Mouse (Mus musculus) embryonic facial prominence, embryonic 11.5 days (tissue): Measurements from ENCODE around the gene Tbl1xr1. TPM values are rescaled to one million over a fixed set of nuclear protein-coding genes. Genes with fewer than 3 reads are reported as not detected.
A peak's percentile ranks its signal among the peaks of the same experiment; 100 is the strongest.

Source experiments
- ATAC-seq: fragments of 200-750 bp; cut with Nextera tagmentation; replicated peaks from 2 replicates; pipeline ENCODE4 v1.8.0; 2017; ENCODE audit warnings: low read depth; ENCODE audit not compliant: insufficient number of reproducible peaks, low FRiP score, low TSS enrichment
- DNase-seq: peaks from one replicate; pipeline ENCODE4 v3.0.0-alpha.2; 2015; ENCODE audit warnings: low spot score
- H3K27ac ChIP-seq: fragments of 300-500 bp; sonication (generic); replicated peaks from 2 replicates; pipeline ENCODE4 v1.5.1; 2014; ENCODE audit warnings: mild to moderate bottlenecking, low read depth, low read length, control low read depth
- H3K27me3 ChIP-seq: fragments of 300-500 bp; sonication (generic); 2 replicates; pipeline ENCODE4 v1.6.1; 2014; ENCODE audit warnings: mild to moderate bottlenecking, low read length, moderate library complexity, mixed read lengths; ENCODE audit not compliant: control insufficient read depth, insufficient read depth
- H3K36me3 ChIP-seq: fragments of 300-500 bp; sonication (generic); replicated peaks from 2 replicates; pipeline ENCODE4 v1.6.1; 2014; ENCODE audit warnings: low read depth, mild to moderate bottlenecking, low read length, moderate library complexity, mixed read lengths; ENCODE audit not compliant: control insufficient read depth, insufficient read depth
- H3K4me1 ChIP-seq: fragments of 300-500 bp; sonication (generic); 2 replicates; pipeline ENCODE4 v1.6.1; 2014; ENCODE audit warnings: low read length, mixed read lengths; ENCODE audit not compliant: control insufficient read depth, insufficient read depth
- H3K4me2 ChIP-seq: fragments of 300-500 bp; sonication (generic); 2 replicates; pipeline ENCODE4 v1.6.1; 2014; ENCODE audit warnings: low read depth, mild to moderate bottlenecking, control low read depth, low read length, moderate library complexity
- H3K4me3 ChIP-seq: fragments of 300-500 bp; sonication (generic); 2 replicates; pipeline ENCODE4 v1.5.1; 2014; ENCODE audit warnings: low read depth, low read length, control low read depth
- H3K9ac ChIP-seq: fragments of 300-500 bp; sonication (generic); replicated peaks from 2 replicates; pipeline ENCODE4 v1.6.1; 2014; ENCODE audit warnings: mild to moderate bottlenecking, control low read depth, low read length
- H3K9me3 ChIP-seq: fragments of 300-500 bp; sonication (generic); replicated peaks from 2 replicates; pipeline ENCODE4 v1.6.1; 2016; ENCODE audit warnings: mild to moderate bottlenecking, low read length, inconsistent platforms, mixed read lengths; ENCODE audit not compliant: control insufficient read depth
- WGBS: fragments of 180-500 bp; shearing (Covaris S2); extraction: QIAGEN DNeasy Blood & Tissue Kit; methylation state at CpG from one replicate; pipeline ENCODE4 v1.1.7; 2014; 5-methylcytosine and 5-hydroxymethylcytosine counted together
- polyA plus RNA-seq: library from polyadenylated mRNA; unstranded; fragments of >200 nt; fragmentation: Nextera tagmentation; extraction: Ambion mirVana; gene quantifications from 2 replicates; pipeline ENCODE4 v1.2.1, GENCODE M21; 2014

Tbl1xr1 gene
- polyA plus RNA-seq, 1 experiment from 2014 or later: 23.1 TPM

- H3K27ac ChIP-seq: no peak overlapping the region
These were observed 7.8 kb upstream of the Tbl1xr1 start for GRCm38 (mm10) chr3:22068621-22069020.

DNA sequence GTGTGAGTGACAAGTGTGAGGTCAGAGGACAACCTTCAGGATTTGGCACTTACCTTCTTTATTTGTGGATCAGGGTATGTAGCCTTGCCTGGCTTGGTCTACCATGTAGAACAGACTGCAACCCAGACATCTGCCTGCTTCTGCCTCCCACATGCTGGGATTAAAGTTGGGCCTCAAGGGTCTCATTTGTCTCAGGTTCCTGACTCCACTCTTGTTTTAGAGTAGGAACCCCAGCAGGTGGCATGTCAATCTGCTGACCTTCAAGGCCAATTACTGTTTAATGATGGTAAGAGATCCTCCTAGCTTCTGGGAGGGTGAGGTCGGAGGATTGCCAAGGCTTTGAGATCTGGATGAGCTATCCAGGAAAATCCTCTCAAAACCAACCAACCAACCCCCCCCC is 2.5 kb upstream of the Tbl1xr1 start:
- 73% methylated on average over 1 of the region's 1 CpGs for WGBS
- ATAC-seq: no peak
- H3K4me2 ChIP-seq: no peak overlapping the region
- no peak overlapping the region for H3K4me3 ChIP-seq
- H3K27me3 ChIP-seq: no peaks in the 10 kb centered on the region
- H3K27ac ChIP-seq: no peak overlapping the region
- H3K9ac ChIP-seq: no peak overlapping the region
- no peaks in the 10 kb centered on the region for H3K36me3 ChIP-seq
- DNase-seq: no peak
- H3K4me1 ChIP-seq: no peaks in the 10 kb centered on the region
- no peaks in the 10 kb centered on the region for H3K9me3 ChIP-seq

More at GRCm38 (mm10) chr3:22068621-22069020, 7.8 kb upstream of the Tbl1xr1 start:
- DNase-seq (no peak), ATAC-seq (no peak)
- Histone ChIP-seq H3K36me3 (no peaks in the 10 kb centered on the region), H3K4me3 (no peak overlapping the region), H3K9ac (no peak overlapping the region), H3K4me1 (no peaks in the 10 kb centered on the region), H3K4me2 (no peak overlapping the region), H3K27me3 (no peaks in the 10 kb centered on the region), H3K9me3 (no peaks in the 10 kb centered on the region)
- WGBS: 92% methylated on average over 5 of the region's 5 CpGs

DNA sequence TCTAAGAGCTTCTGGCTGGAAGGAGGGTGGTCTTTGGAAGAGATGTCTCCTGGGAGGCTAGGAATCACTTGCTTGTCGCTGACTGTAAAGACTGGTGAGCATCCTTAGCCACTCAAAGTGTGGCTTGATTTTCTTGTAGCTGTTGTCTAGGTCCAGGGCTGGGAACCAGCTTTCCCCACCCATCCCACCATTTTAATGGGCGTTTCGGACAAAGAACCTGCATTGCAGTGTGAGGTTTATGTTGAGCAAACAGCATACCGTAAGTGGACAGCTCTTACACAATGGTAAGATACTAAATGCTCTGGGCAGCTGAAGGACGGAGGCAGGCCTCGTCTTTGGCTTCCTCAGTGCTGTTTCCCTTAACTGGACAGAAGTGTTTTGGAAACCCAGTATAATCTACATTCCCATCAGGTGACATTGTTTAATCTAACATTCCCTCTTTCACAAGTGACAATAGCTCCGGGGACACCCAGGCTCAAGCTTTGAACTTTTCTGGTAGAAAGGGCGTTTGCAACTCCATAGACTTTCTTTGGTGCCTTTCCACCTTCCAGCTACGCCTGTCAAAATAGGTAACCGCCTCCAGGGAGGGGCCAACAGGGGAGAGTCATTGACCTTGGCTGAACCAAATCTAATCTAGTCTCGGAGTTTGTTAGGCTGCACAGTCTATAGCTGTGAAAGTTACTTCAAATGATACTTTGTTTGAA is 1.7 kb upstream of the Tbl1xr1 start:
- no peak for ATAC-seq
- Histone ChIP-seq H3K27ac (no peak overlapping the region), H3K9ac (no peak overlapping the region), H3K4me1 (no peaks in the 10 kb centered on the region), H3K27me3 (no peaks in the 10 kb centered on the region), H3K9me3 (no peaks in the 10 kb centered on the region), H3K4me3 (no peak overlapping the region; the same call in 1 of the 2 replicates), H3K4me2 (peak overlapping the region; percentile 74; the same call in 1 of the 2 replicates), H3K36me3 (no peaks in the 10 kb centered on the region)
- WGBS: 31% methylated on average over 11 of the region's 11 CpGs
- peak; percentile 35 for DNase-seq

- peak overlapping the region; percentile 80 for H3K9ac ChIP-seq
- no peaks in the 10 kb centered on the region for H3K4me1 ChIP-seq
- H3K36me3 ChIP-seq: no peaks in the 10 kb centered on the region
- DNase-seq (peak; percentile 24), ATAC-seq (no peak)
- H3K27me3 ChIP-seq: no peaks in the 10 kb centered on the region
- H3K9me3 ChIP-seq: no peaks in the 10 kb centered on the region
- H3K27ac ChIP-seq: peak overlapping the region; percentile 82
- WGBS: under 1% methylated on average over 28 of the region's 28 CpGs
- peak overlapping the region; percentile 92 for H3K4me3 ChIP-seq
- peak overlapping the region; percentile 74 for H3K4me2 ChIP-seq
These were observed 950 bp upstream of the Tbl1xr1 start for GRCm38 (mm10) chr3:22075517-22075886.

GRCm38 (mm10) chr3:22075887-22076560 is 428 bp upstream of the Tbl1xr1 start:
- H3K9me3 ChIP-seq: no peaks in the 10 kb centered on the region
- ATAC-seq (peak; percentile 87), DNase-seq (peak; percentile 96)
- peak overlapping the region; percentile 80 for H3K9ac ChIP-seq
- under 1% methylated on average over 44 of the region's 70 CpGs for WGBS
- peak overlapping the region; percentile 92 for H3K4me3 ChIP-seq
- no peaks in the 10 kb centered on the region for H3K27me3 ChIP-seq
- H3K27ac ChIP-seq: peak overlapping the region; percentile 82
- no peaks in the 10 kb centered on the region for H3K4me1 ChIP-seq
- peak overlapping the region; percentile 74 for H3K4me2 ChIP-seq
- no peaks in the 10 kb centered on the region for H3K36me3 ChIP-seq

DNA sequence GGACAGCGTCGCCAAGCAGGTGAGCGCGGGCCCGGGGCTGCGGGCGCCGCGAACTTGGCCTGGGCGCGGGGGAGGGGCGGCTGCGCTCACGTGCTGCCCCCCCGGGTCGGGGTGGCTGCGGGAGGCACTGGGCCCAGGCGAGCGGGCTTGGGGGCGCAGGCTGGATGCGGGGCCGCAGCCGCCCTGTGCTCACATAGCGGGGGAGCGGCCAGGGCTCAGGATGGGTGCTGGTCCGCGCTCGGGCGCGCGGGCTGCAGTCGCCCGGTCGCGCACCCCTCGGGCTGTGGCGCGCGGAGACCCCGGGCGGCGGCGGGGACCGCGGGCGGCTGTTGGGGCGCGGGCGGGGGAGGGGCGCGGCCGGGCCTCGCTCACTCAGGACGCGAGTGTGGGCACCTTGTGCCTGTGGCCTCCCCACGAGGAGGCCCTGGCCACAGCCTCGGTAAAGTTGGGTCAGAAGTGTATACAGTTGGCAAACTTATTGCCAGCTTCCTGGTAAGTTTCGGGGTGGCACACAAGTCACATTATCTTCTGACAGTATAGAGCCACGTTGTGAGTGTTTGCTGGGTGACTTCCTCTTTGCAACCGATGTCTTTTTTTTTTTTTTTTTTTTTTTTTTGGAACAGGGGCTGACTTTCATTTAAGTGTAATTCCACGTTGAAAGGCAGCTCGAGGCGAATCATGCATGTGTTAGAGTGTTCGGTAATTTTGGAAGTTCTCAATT is 644 bp downstream of the Tbl1xr1 start:
- Histone ChIP-seq H3K4me3 (peak overlapping the region; percentile 92), H3K27me3 (no peaks in the 10 kb centered on the region), H3K4me2 (peak overlapping the region; percentile 44), H3K36me3 (no peaks in the 10 kb centered on the region), H3K9me3 (no peaks in the 10 kb centered on the region), H3K4me1 (no peaks in the 10 kb centered on the region), H3K9ac (peak overlapping the region; percentile 95), H3K27ac (peak overlapping the region; percentile 99)
- WGBS: under 1% methylated on average over 53 of the region's 64 CpGs
- peak; percentile 70 for DNase-seq
- ATAC-seq: peak; percentile 82

DNA sequence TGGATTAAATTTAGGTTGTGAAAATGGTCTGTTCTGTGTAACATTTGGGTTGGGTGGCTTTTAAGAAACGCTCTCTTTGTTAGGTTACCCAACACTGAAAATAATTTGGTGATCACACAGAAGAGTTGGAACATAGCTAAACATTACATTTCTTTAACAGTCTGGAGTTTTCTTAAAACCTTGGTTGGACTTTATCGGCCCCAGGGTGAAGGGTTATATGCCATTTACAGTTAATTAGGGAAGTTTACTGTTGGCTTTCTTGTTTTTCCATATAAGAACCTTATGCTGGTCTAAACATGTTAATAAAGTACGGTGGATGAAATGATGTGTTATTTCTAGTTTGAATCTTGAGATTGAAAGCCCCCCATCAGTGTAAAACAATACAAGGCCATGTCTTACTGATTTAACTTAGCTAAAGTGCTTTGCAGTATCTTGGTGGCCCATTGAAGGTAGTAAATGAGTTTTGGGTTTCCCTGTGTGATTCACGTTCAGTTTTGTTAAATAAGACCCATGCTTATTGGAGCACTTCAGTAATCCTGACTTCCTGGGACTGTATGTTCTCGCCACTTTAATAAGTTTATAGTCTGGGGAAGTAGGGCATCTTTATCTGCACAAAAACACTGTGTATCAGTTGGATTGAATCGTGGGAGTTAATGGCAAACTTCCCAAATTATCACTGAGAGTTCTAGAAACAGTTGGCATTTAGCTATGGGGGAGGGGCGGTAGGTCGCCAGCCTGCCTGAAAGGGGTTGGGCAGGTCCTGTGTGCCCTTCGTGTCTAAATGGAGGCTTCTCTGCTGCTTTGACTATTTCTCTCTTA is 1.4 kb downstream of the Tbl1xr1 start:
- no peak overlapping the region for H3K27ac ChIP-seq
- H3K4me2 ChIP-seq: peak overlapping the region; percentile 44
- H3K9ac ChIP-seq: peak overlapping the region; percentile 95
- no peaks in the 10 kb centered on the region for H3K27me3 ChIP-seq
- DNase-seq (peak; percentile 14), ATAC-seq (no peak)
- peak overlapping the region; percentile 92 for H3K4me3 ChIP-seq
- H3K4me1 ChIP-seq: no peaks in the 10 kb centered on the region
- WGBS: 4% methylated on average over 9 of the region's 9 CpGs
- H3K36me3 ChIP-seq: no peaks in the 10 kb centered on the region
- no peaks in the 10 kb centered on the region for H3K9me3 ChIP-seq
